Mouse (Mus musculus) midbrain, embryonic 14.5 days (tissue): Measurements from ENCODE around the gene 4932411N23Rik. TPM values are rescaled to one million over a fixed set of nuclear protein-coding genes. Genes with fewer than 3 reads are reported as not detected.
"Not testable (repeated sequence)": the region's sequence is repeated elsewhere in the genome, so short reads cannot be mapped to it uniquely, and the experiment has no call there.

Experiments
- ATAC-seq: fragments of 200-750 bp; cut with Nextera tagmentation; 2 replicates; pipeline ENCODE4 v1.8.0; 2017; ENCODE audit warnings: moderate number of reproducible peaks, moderate library complexity; ENCODE audit not compliant: low FRiP score, low TSS enrichment
- DNase-seq: peaks from one replicate; pipeline ENCODE4 v3.0.0-alpha.2; 2015
- H3K27ac ChIP-seq: fragments of 300-500 bp; sonication (generic); replicated peaks from 2 replicates; pipeline ENCODE4 v1.5.1; 2014; ENCODE audit warnings: mild to moderate bottlenecking, low read depth, low read length, moderate library complexity
- H3K27me3 ChIP-seq: fragments of 300-500 bp; sonication (generic); 2 replicates; pipeline ENCODE4 v1.6.1; 2014; ENCODE audit warnings: low read length, control low read depth, mixed read lengths; ENCODE audit not compliant: control insufficient read depth, insufficient read depth
- H3K36me3 ChIP-seq: fragments of 300-500 bp; sonication (generic); 2 replicates; pipeline ENCODE4 v1.6.1; 2014; ENCODE audit warnings: low read length, control low read depth; ENCODE audit not compliant: control insufficient read depth, insufficient read depth
- H3K4me1 ChIP-seq: fragments of 300-500 bp; sonication (generic); 2 replicates; pipeline ENCODE4 v1.6.1; 2014; ENCODE audit warnings: mild to moderate bottlenecking, antibody characterized with exemption, low read length, control low read depth; ENCODE audit not compliant: control insufficient read depth, insufficient read depth
- H3K4me2 ChIP-seq: fragments of 300-500 bp; sonication (generic); 2 replicates; pipeline ENCODE4 v1.6.1; 2014; ENCODE audit warnings: mild to moderate bottlenecking, low read length, moderate library complexity
- H3K4me3 ChIP-seq: fragments of 300-500 bp; sonication (generic); replicated peaks from 2 replicates; pipeline ENCODE4 v1.5.1; 2014; ENCODE audit warnings: low read depth, low read length
- H3K9ac ChIP-seq: fragments of 300-500 bp; sonication (generic); replicated peaks from 2 replicates; pipeline ENCODE4 v1.6.1; 2014; ENCODE audit warnings: mild to moderate bottlenecking, low read length, moderate library complexity
- H3K9me3 ChIP-seq: fragments of 300-500 bp; sonication (generic); 2 replicates; pipeline ENCODE4 v1.6.1; 2016; ENCODE audit warnings: low read length, control low read depth, mixed read lengths; ENCODE audit not compliant: control insufficient read depth
- WGBS: fragments of 180-500 bp; shearing (Covaris S2); extraction: QIAGEN DNeasy Blood & Tissue Kit; methylation state at CpG from one replicate; pipeline ENCODE4 v1.1.7; 2014; 5-methylcytosine and 5-hydroxymethylcytosine counted together
- polyA plus RNA-seq: library from polyadenylated mRNA; unstranded; fragments of >200 nt; fragmentation: Nextera tagmentation; extraction: Ambion mirVana; gene quantifications from 2 replicates; pipeline ENCODE4 v1.2.1, GENCODE M21; 2014

4932411N23Rik gene
- polyA plus RNA-seq = not detected in 2 replicates

DNA sequence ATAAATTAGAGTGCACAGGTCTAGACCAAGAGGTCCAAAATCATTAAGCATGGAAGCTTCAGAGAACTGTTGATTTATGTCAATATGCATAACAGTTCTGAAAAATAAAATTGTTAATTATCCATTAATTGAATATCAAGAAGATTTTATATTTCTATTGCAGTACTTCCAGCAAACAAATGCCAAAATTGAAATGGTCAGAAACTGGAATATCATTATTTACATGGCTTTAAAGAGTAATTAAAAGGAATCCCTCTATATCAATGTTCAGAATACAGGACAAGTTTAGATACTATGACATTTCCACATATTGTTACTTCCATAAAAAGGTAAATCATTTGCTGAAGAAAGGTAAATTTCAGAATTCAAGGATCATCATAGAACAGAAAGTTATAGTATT, at the start of gene 4932411N23Rik:
Gene 4932411N23Rik (minus strand): TSS at position 101 of the 400 bp plus-strand sequence.
- no peak within 1 kb of the TSS for H3K9ac ChIP-seq
- H3K27ac ChIP-seq = no peak within 1 kb of the TSS
- no peak within 1 kb of the TSS for H3K4me2 ChIP-seq
- ATAC-seq (no peak), DNase-seq (no peak)
- H3K27me3 ChIP-seq = no peaks in the 10 kb centered on the region
- no peak within 1 kb of the TSS for H3K4me3 ChIP-seq
- H3K36me3 ChIP-seq = no peaks in the 10 kb centered on the region
- H3K9me3 ChIP-seq = no peaks in the 10 kb centered on the region
- H3K4me1 ChIP-seq = no peaks in the 10 kb centered on the region

DNA sequence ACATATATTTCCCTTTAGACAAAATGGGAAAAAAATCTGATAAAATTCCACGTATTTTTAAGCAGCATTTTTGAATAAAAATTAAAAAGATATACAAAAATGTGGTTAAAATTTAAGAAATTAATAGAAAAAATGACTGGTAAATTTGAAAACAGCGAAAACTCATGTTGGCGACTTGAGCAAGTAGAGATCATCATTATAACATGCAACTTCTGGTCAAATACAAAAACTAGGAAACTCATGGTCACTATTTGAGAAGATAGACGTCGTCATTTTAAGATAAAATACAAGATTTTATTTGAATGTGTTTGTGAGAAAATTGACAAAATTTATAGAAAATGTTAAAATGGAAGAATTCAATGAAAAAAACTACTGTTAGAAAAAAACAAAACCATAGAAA, 35.8 kb downstream of the 4932411N23Rik start:
- H3K27ac ChIP-seq = no peak overlapping the region
- ATAC-seq = no peak
- no peaks in the 10 kb centered on the region for H3K36me3 ChIP-seq
- H3K9ac ChIP-seq = no peak overlapping the region
- no peaks in the 10 kb centered on the region; the same call in 1 of the 2 replicates for H3K9me3 ChIP-seq
- no peak overlapping the region for H3K4me3 ChIP-seq
- H3K27me3 ChIP-seq = no peaks in the 10 kb centered on the region
- H3K4me1 ChIP-seq = no peaks in the 10 kb centered on the region
- DNase-seq = no peak
- 81% methylated on average over 5 of the region's 5 CpGs for WGBS
- H3K4me2 ChIP-seq = no peak overlapping the region

DNA sequence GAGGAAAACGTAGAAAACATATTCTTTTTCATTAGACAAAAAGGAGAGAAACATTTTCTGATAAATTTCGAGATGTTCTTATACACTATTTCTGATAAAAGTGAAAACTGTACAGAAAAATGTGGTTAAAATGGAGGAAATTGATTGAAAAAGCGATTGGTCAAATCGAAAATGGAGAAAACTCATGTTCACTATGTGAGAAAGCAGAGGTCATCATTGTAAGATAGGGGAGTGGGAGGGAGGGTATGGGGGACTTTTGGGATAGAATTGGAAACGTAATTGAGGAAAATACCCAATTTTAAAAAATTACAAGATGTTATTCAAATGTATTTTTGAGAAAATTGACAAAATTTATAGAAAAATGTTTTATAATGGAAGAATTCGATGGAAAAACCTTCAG, 38.0 kb downstream of the 4932411N23Rik start:
- H3K27me3 ChIP-seq, H3K4me1 ChIP-seq, H3K27ac ChIP-seq, H3K9me3 ChIP-seq, H3K36me3 ChIP-seq, ATAC-seq, H3K9ac ChIP-seq, H3K4me3 ChIP-seq, H3K4me2 ChIP-seq: not testable (repeated sequence)
- DNase-seq = peak; percentile 29
- 86% methylated on average over 5 of the region's 6 CpGs for WGBS

DNA sequence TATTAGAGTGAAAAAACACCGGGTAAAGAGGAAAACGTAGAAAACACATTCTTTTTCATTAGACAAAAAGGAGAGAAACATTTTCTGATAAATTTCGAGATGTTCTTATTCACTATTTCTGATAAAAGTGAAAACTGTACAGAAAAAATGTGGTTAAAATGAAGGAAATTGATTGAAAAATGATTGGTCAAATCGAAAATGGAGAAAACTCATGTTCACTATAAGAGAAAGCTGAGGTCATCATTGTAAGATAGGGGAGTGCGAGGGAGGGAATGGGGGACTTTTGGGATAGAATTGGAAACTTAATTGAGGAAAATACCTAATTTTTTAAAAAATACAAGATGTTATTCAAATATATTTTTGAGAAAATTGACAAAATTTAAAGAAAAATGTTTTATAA, 40.8 kb downstream of the 4932411N23Rik start:
- not testable (repeated sequence) for H3K9me3 ChIP-seq, H3K27me3 ChIP-seq, H3K36me3 ChIP-seq, H3K4me2 ChIP-seq, H3K4me1 ChIP-seq, H3K9ac ChIP-seq, H3K4me3 ChIP-seq, ATAC-seq, H3K27ac ChIP-seq
- WGBS = 86% methylated on average over 5 of the region's 5 CpGs
- DNase-seq = peak; percentile 6

DNA sequence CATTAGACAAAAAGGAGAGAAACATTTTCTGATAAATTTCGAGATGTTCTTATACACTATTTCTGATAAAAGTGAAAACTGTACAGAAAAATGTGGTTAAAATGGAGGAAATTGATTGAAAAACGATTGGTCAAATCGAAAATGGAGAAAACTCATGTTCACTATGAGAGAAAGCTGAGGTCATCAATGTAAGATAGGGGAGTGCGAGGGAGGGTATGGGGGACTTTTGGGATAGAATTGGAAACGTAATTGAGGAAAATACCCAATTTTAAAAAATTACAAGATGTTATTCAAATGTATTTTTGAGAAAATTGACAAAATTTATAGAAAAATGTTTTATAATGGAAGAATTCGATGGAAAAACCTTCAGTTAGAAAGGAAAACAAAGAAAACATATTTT, 42.2 kb downstream of the 4932411N23Rik start:
- H3K4me3 ChIP-seq, H3K27ac ChIP-seq, DNase-seq, H3K4me1 ChIP-seq, H3K9me3 ChIP-seq, H3K27me3 ChIP-seq, H3K9ac ChIP-seq, H3K36me3 ChIP-seq, ATAC-seq, H3K4me2 ChIP-seq: not testable (repeated sequence)
- 80% methylated on average over 5 of the region's 6 CpGs for WGBS

Other genes with a start within 250 kb of the 4932411N23Rik start
- gene Gm382, start 224.1 kb upstream of the 4932411N23Rik start, polyA plus RNA-seq = not detected in 2 replicates